Mouse (Mus musculus): ENCODE measurements around the gene Rcn2.
"Not testable (repeated sequence)": the region's sequence is repeated elsewhere in the genome, so short reads cannot be mapped to it uniquely, and the experiment has no call there.

Rcn2 gene

GRCm38 (mm10) chr9:56041372-56042180 is at the start of gene Rcn2:
Rcn2 (plus strand) TSS chr9:56041845.
- peak; percentile 75 for DNase-seq (ENCODE audit: low read depth)

GRCm38 (mm10) chr9:56004679-56005078 is 37.0 kb upstream of the Rcn2 start:
- not testable (repeated sequence) for DNase-seq (ENCODE audit: low read depth)

- DNase-seq (ENCODE audit: low read depth): no peak
These were observed 31.2 kb upstream of the Rcn2 start, which contains the start of gene 4930563M21Rik for GRCm38 (mm10) chr9:56010450-56010849. 4930563M21Rik (minus strand) TSS chr9:56010550.

GRCm38 (mm10) chr9:56024772-56025171 is 16.9 kb upstream of the Rcn2 start:
- DNase-seq (ENCODE audit: low read depth): no peak

DNA sequence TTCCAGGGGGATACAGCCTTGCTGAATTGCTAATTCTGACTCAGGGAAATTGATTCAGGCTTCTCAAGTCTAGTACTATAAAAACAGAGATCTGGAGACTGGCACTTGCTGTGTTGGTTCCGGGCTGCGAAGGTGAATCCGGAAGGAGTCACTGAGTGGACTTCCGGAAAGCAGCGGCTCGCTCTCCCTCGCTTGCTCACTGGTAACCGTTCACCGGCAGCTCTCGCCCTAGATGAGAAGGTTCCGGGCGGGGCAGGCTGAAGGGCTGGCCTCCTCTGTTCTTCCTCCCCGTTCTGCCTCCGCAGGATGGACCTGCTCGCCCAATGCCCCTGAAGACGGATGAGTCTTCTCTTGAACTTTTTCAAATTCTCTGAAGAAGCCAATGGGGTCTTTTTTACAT is 14.4 kb upstream of the Rcn2 start:
- no peak for DNase-seq (ENCODE audit: low read depth)

GRCm38 (mm10) chr9:56032219-56032618 is 9.4 kb upstream of the Rcn2 start:
- no peak for DNase-seq (ENCODE audit: low read depth)

GRCm38 (mm10) chr9:56042181-56042621 is 556 bp downstream of the Rcn2 start:
- peak; percentile 20 for DNase-seq (ENCODE audit: low read depth)

DNA sequence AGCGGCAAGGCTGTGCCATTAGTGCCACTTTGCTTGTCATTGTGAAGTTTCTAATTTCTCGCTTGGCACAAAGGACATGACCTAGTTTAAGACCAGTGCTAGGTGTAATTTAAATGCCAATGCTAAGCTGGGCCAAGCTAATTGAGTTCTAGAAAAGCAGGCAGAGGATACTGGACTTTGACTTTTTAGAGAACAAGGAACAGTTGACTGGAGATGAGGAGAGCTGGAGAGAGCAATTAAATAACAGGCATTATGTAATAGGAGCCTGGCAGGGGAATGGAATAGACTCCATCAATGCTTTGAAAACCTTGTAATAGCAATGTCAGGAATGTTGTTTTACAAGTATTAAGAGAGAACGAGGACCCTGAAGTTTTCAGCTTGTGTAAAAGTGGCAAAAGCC is 12.2 kb downstream of the Rcn2 start:
- no peak for DNase-seq (ENCODE audit: low read depth)

DNA sequence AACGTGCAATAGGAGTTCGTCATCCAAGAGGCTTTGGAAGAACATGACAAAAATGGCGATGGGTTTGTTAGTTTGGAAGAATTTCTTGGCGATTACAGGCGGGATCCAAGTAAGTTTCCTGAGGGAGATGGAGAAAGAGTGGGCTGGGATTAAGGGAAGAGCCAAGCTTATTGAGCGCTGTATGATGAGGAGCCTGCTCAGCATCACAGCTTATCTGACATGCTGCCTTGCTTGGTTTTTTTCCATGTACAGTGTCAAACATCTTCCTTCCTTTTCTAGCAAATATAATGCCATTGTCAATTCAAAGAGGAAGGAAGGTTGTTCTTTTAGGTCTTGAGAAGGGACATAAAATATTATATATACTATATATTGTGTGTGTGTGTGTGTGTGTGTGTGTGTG is 14.5 kb downstream of the Rcn2 start:
- DNase-seq (ENCODE audit: low read depth): no peak

- DNase-seq (ENCODE audit: low read depth): no peak
These were observed 20.7 kb downstream of the Rcn2 start for GRCm38 (mm10) chr9:56062336-56062735.

DNA sequence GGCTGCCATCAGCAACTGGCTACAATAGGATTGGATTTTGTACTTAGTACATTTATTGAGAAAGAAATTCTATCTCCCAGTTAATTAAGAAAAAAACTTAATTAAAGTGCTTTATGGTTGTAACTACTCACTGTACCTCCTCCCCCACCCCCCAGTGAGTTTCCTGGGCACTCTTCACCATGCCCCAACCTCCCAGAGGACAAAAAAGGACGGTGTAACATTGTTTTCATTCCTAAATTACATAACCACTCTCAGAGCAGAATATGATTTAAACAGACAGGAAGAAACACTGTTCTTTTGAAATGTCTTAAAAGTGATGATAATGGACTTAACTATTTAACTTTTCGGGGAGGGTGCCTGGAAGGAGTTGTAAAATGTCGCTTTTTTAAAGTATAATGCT is 23.4 kb downstream of the Rcn2 start:
- no peak for DNase-seq (ENCODE audit: low read depth)

DNA sequence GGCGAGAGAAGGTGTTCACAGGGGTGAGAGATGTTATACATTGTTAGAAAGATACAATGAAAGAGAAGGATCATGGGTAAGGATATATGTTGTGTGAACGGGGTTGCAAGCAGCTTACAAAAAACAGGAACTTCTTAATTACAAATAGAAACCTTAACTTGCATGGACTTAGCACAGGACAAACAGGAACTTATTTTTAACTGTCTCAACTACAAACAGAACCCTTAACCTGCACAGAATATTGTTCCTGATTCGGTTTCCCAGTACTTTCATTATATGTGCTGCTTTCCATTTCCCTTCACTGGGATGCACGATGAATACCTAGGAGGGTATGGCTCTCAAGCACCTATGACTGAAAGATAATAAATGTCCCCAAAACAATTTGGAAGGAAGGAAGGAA is 26.3 kb downstream of the Rcn2 start:
- DNase-seq (ENCODE audit: low read depth): no peak

- DNase-seq (ENCODE audit: low read depth): no peak
These were observed 27.0 kb downstream of the Rcn2 start for GRCm38 (mm10) chr9:56068630-56069029.

DNA sequence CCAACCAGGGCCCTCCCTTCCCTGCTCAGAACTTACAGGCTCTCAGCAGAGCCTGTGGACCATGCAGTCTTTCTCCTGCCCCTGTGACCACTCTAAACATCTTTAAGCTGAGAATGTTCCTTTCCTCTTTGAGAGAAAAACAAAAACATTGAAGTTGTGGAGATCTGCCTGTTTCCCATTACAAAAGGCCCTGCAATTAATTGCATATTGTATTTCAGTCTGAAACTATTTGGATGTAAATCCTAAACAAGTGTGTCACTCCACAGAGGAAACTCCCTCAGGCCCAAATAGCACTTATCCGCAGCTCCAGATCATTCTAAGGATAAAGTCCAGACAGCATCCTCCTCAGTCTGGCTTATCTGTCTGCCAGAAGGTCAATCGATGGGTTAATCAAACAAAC is 31.2 kb downstream of the Rcn2 start:
- DNase-seq (ENCODE audit: low read depth): no peak

GRCm38 (mm10) chr9:56074863-56075262 is 33.2 kb downstream of the Rcn2 start:
- DNase-seq (ENCODE audit: low read depth): no peak

GRCm38 (mm10) chr9:56075264-56075663 is 33.6 kb downstream of the Rcn2 start:
- DNase-seq (ENCODE audit: low read depth): peak; percentile 63

DNA sequence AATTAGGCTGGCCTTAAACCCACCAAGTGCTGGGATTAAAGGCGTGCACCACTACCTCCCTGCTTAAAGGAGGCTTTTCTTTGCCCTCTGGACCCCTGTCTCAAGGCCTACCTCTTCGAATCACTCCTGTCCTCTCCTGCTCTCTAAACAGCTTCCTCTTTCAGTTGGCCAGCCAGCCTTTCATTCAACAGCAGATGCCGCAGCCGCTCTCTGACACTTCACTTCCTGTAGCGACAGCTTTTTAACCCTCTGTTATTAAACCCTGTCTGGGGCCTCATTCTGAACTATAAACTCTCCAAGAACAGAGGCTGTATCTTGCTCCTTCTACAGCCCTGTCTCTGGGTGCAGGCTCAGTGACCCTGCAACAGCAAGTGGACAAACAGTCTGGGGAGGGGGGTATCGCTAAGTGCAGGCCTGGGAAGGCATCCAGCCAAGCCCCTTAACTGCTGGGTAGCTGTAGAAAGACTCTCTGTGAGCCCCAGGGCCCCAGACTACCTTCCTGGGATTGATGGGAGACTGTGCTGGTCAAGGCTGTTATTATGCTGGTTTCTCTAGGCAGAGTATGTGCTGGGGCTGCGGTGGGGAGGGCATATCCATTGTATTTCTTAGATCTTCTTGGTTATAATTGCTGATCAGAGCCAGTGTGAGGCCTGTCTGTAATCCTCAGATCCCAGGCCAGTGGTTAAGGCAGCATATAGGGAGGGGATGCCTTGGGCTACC is 34.4 kb downstream of the Rcn2 start:
- no peak for DNase-seq (ENCODE audit: low read depth)

- DNase-seq (ENCODE audit: low read depth): no peak
These were observed 37.9 kb downstream of the Rcn2 start for GRCm38 (mm10) chr9:56079587-56079986.

DNA sequence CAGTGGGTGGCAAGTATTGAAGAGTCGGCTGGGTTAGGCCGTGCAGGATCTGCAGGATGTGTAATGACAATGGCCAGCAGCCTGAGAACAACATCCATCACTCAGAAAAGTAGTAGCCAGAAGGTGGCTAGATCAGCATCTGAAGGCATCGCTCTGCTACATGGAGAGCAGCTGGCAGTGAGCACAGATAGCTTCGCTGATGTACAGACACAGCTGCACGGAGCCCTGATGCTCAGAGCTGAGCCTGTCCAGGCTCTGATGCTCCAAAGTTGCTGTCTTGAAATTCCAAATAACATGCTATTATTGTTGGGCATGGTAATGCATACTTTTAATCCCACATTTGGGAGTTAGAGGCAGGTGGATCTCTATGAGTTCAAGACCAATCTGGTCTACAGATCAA is 44.9 kb downstream of the Rcn2 start:
- DNase-seq (ENCODE audit: low read depth): no peak

GRCm38 (mm10) chr9:56089778-56090520 is 48.3 kb downstream of the Rcn2 start, which contains the start of gene Pstpip1:
Pstpip1 (plus strand) TSS chr9:56089962.
- DNase-seq (ENCODE audit: low read depth): no peak

DNA sequence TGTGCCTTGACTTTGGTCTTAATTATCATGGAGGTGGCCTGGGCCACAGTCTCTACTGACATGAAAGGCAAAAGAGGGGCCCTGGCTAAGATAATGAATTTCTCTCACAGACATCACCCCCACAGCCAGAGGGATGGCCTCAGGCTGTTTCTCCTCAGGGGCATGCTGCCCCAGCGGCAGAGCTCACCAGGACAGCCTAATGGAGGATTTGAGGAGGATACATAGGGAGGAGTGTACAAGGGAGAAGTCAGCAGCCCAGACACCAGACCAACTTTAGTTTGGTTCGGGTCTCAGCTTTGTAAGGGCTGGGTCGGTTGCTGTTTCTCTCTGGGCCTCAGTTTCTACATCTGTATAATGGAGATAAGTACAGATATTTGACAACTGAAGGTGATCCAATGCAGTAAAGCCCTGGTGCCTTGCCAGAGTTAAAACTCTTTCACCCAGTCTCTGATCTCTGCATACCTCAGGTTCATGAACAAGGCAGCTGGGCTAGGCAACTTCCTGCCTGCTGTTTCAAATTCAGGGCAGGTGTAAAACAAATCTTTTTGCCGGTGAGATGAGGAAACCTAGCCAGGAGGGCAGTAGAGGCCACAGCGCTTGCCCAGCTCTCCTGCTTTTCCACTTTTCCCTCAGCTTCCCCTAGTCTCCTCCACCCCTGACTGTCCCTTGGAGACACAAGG is 49.0 kb downstream of the Rcn2 start:
- no peak for DNase-seq (ENCODE audit: low read depth)

DNA sequence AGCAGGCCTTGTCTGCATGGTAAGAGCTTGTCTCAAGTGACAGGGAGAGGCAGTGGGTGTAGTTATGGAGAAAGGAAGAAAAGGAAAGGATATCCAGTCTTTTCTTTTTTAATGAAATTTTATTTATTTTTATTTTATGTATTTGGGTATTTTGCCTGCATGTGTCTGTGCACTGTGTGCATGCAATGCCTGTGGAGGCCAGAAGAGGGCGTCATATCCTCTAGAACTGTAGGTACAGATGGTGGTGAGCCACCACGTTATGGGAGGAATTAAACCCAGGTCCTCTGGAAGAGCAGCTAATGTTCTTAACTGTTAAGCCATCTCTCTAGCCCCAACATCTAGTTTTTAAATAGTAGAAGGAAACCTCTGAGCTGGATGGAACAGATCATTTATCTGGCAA is 50.5 kb downstream of the Rcn2 start:
- DNase-seq (ENCODE audit: low read depth): no peak
